Mouse (Mus musculus) liver, embryonic 13.5 days (tissue): ENCODE measurements around the gene Isg20l2. TPM values are rescaled to one million over a fixed set of nuclear protein-coding genes. Genes with fewer than 3 reads are reported as not detected.

Source experiments
- ATAC-seq: fragments of 200-750 bp; cut with Nextera tagmentation; 2 replicates; pipeline ENCODE4 v1.8.0; 2017; ENCODE audit warnings: low read depth, mild to moderate bottlenecking, moderate number of reproducible peaks, moderate library complexity
- DNase-seq: peaks from one replicate; pipeline ENCODE4 v3.0.0; 2022
- H3K27ac ChIP-seq: fragments of 300-500 bp; sonication (generic); 2 replicates; pipeline ENCODE4 v1.5.1; 2015; ENCODE audit warnings: moderate library complexity, mild to moderate bottlenecking, inconsistent platforms
- H3K27me3 ChIP-seq: fragments of 300-500 bp; sonication (generic); 2 replicates; pipeline ENCODE4 v1.6.1; 2015; ENCODE audit warnings: mild to moderate bottlenecking, inconsistent platforms
- H3K36me3 ChIP-seq: fragments of 300-500 bp; sonication (generic); 2 replicates; pipeline ENCODE4 v1.6.1; 2015; ENCODE audit warnings: mild to moderate bottlenecking, inconsistent platforms
- H3K4me1 ChIP-seq: fragments of 300-500 bp; sonication (generic); replicated peaks from 2 replicates; pipeline ENCODE4 v1.6.1; 2015; ENCODE audit warnings: inconsistent platforms
- H3K4me2 ChIP-seq: fragments of 300-500 bp; sonication (generic); 2 replicates; pipeline ENCODE4 v1.6.1; 2015; ENCODE audit warnings: inconsistent platforms, mild to moderate bottlenecking, moderate library complexity
- H3K4me3 ChIP-seq: fragments of 300-500 bp; sonication (generic); replicated peaks from 2 replicates; pipeline ENCODE4 v1.5.1; 2015; ENCODE audit warnings: mild to moderate bottlenecking, inconsistent platforms
- H3K9ac ChIP-seq: fragments of 300-500 bp; sonication (generic); 2 replicates; pipeline ENCODE4 v1.6.1; 2015; ENCODE audit warnings: mild to moderate bottlenecking, inconsistent platforms
- H3K9me3 ChIP-seq: fragments of 300-500 bp; sonication (generic); replicated peaks from 2 replicates; pipeline ENCODE4 v1.6.1; 2016; ENCODE audit warnings: inconsistent platforms
- WGBS: fragments of 180-500 bp; shearing (Covaris S2); methylation state at CpG from one replicate; pipeline ENCODE4 v1.1.7; 2015; ENCODE audit not compliant: insufficient replicate concordance; 5-methylcytosine and 5-hydroxymethylcytosine counted together
- polyA plus RNA-seq: library from polyadenylated mRNA; unstranded; fragments of >200 nt; fragmentation: Nextera tagmentation; extraction: Ambion mirVana; gene quantifications from 2 replicates; pipeline ENCODE4 v1.2.1, GENCODE M21; 2015

The Isg20l2 gene
- polyA plus RNA-seq, 1 experiment from 2014 or later = 31.1 TPM

DNA sequence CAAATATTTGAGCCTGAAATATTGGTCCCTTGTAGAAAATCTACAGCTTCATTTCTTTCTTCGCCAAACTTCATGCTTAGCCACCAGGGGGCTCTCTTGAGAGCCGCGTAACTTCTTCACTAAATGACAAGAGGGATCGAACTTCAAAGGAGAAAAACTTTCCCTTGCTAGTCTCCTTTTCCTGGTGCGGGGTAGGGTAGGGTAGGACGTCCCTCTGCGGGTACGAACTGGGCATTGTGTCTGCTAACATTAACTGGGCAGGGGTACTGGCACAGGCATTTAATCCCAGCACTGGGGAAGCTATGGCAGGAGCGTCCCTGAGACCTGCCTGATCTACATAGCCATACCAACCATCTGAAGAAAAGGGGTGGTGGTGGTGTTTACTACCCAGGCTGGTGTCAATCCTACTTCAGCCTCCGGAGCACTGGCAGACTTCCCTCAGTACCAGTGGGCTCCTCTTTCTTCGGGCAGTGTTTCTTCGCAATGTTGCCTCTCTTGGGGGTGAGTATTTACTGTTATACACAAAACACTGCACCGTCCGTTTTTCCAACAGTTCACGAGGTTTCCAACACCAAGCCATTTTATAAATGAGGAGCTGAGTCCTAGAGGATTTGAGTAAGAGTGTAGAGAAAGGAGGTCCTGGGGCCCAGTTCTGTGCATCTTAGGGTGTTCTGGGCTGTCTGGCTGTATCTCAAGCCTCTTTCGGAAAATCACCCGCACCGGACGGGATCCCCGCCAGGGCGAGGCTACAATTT lies 40.2 kb downstream of the Isg20l2 start:
- 2% methylated on average over 21 of the region's 21 CpGs for WGBS
- ATAC-seq = 0 out of 2 replicates have a peak, but pooled peaks have one; percentile 29
- H3K27ac ChIP-seq = no peak overlapping the region

DNA sequence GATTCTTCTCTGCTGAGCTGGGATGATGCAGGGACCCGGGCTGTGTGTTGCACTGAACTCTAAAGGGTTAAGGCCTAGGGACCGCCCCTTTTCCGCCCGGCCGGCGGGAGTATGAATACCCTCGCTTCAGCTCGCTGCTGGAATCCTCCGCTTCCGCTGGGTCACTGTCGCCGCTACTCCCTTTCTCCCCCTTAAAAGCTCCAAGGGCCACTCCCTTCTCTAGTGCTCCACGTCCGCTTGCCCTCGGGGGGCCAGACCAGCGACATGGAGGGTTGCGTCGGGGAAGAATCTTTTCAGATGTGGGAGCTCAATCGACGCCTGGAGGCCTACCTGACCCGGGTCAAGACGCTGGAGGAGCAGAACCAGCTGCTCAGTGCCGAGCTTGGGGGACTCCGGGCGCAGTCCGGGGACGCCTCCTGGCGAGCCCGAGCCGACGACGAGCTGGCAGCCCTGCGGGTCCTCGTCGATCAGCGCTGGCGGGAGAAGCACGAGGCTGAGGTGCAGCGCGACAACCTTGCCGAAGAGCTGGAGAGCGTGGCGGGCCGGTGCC lies 40.9 kb downstream of the Isg20l2 start, which contains the start of gene Nes:
Gene Nes, plus strand, starts transcription at position 140 of the 550 bp plus-strand sequence.
- Histone ChIP-seq H3K4me1 (peaks cover 26% of the 10 kb centered on the region), H3K4me2 (peak within 1 kb of the TSS; percentile 61), H3K4me3 (peak within 1 kb of the TSS; percentile 53), H3K27me3 (peaks cover 81% of the 10 kb centered on the region), H3K27ac (no peak within 1 kb of the TSS), H3K9ac (peak within 1 kb of the TSS; percentile 51), H3K9me3 (no peaks in the 10 kb centered on the region), H3K36me3 (no peaks in the 10 kb centered on the region)
- DNase-seq (no peak), ATAC-seq (0 out of 2 replicates have a peak, but pooled peaks have one; percentile 20)
- WGBS = under 1% methylated on average over 44 of the region's 44 CpGs

More for the DNA sequence above, 40.2 kb downstream of the Isg20l2 start:
- H3K4me2 ChIP-seq = peak overlapping the region; percentile 61
- no peaks in the 10 kb centered on the region for H3K9me3 ChIP-seq
- no peak overlapping the region for H3K9ac ChIP-seq
- H3K36me3 ChIP-seq = no peaks in the 10 kb centered on the region
- H3K4me1 ChIP-seq = peaks cover 26% of the 10 kb centered on the region
- DNase-seq = peak; percentile 18
- peak overlapping the region; percentile 53 for H3K4me3 ChIP-seq
- peaks cover 76% of the 10 kb centered on the region for H3K27me3 ChIP-seq

DNA sequence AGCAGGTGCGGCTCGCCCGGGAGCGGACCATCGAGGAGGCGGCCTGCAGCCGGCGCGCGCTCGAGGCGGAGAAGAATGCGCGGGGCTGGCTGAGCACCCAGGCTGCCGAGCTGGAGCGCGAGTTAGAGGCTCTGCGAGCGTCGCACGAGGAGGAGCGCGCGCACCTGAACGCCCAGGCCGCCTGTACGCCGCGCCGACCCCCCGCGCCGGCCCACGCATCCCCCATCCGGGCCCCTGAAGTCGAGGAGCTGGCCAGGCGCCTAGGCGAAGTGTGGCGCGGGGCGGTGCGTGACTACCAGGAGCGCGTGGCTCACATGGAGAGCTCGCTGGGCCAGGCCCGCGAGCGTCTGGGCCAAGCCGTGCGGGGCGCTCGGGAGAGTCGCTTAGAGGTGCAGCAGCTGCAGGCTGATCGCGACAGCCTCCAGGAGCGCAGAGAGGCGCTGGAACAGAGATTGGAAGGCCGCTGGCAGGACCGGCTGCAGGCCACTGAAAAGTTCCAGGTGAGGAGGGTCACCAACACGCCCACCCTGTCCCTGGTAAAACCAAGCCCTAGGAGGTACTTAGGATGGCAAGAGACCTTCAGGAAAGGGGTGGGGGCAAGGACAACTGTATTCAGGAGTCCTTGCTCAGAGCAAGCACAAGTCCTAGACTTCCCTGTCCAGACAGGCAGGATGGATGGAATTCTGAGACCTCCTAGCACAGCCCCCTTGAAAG lies 41.5 kb downstream of the Isg20l2 start:
- H3K4me2 ChIP-seq = peak overlapping the region; percentile 61
- 2% methylated on average over 60 of the region's 60 CpGs for WGBS
- peaks cover 26% of the 10 kb centered on the region for H3K4me1 ChIP-seq
- no peaks in the 10 kb centered on the region for H3K9me3 ChIP-seq
- H3K4me3 ChIP-seq = peak overlapping the region; percentile 53
- H3K9ac ChIP-seq = peak overlapping the region; percentile 51
- DNase-seq = no peak
- H3K36me3 ChIP-seq = no peaks in the 10 kb centered on the region
- no peak overlapping the region for H3K27ac ChIP-seq
- no peak for ATAC-seq
- peaks cover 82% of the 10 kb centered on the region for H3K27me3 ChIP-seq

DNA sequence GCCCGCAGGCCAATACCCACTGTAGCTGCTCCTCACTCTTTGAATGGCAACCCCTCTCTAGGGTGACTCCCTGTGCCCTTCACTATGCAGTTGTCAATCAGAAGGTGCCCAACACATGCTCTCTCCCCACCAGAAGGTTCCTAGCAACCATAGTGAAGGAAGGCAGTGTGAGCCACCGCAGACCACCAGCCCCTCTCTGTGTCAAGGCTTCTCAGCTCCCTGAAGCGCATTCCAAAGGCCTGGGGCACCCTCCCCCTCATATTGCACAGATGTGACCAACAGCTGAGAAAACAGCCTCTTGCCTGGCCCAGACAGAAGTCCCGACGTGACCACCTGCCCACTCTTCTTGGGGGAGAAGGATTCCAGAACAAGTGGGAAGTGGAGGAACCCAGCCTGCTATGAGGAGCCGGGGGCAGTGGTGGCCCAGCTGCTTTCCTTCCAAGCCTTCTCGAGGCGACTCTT lies 42.1 kb downstream of the Isg20l2 start:
- H3K9me3 ChIP-seq = no peaks in the 10 kb centered on the region
- peaks cover 84% of the 10 kb centered on the region for H3K27me3 ChIP-seq
- H3K9ac ChIP-seq = peak overlapping the region; percentile 51
- DNase-seq (no peak), ATAC-seq (no peak)
- H3K27ac ChIP-seq = no peak overlapping the region
- no peaks in the 10 kb centered on the region for H3K36me3 ChIP-seq
- peak overlapping the region; percentile 61 for H3K4me2 ChIP-seq
- WGBS = 26% methylated on average over 8 of the region's 8 CpGs
- H3K4me3 ChIP-seq = peak overlapping the region; percentile 53
- peaks cover 26% of the 10 kb centered on the region for H3K4me1 ChIP-seq

DNA sequence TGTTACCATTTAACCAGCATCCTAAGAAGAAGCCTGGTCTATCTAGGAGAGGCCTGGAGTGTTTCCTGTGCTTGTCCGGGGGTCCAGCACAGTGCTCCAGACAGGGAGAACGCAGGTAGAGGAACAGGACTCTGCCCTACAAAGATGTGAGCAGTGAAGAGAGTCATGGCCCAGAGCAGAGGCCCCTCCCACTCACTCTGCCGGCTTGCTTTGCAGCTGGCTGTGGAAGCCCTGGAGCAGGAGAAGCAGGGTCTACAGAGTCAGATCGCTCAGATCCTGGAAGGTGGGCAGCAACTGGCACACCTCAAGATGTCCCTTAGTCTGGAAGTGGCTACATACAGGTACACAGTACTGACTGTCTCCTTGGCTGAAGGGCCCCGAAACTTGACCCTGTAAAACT lies 42.7 kb downstream of the Isg20l2 start:
- 35% methylated on average over 5 of the region's 5 CpGs for WGBS

DNA sequence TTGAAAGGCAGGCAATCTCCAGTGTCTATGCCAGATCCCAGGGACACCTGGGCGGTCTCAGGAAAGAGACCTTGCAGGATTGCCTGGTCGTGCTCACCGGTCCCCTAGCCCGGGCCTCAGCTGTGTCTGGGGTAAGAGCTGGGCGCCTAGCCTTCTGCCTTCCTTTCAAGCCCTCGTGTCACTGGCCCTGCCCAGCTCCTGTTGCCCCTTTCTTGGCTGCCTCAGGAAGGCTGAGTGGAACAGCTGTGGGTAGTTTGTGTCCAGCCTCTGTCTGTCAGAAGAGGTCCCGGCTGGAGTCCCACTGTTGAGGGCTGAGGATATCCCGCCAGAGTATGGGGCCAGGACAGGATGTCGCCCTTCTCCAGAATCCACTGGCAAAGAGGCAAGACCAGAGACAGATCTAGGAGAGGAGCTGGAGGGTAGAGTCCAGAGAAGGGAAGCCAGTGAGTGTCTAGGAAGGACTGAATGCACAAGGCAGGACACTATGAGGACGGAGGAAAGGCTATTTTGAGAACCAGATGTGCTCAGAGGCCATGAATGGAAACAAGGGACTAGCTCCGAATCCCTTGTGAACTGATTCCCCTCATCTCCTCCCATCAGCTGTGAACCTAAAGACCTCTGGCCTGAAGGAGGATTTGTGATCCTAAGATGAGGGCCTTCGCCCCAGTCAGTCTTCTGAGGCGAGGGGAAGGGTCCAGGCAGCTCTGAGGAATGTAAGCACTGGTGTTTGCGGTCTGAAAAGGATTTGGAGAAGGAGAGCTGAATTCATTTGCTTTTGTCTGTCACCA lies 43.7 kb downstream of the Isg20l2 start:
- H3K4me2 ChIP-seq = 0 out of 2 replicates have a peak overlapping the region, but pooled peaks have one; percentile 61
- no peak overlapping the region for H3K27ac ChIP-seq

More for the DNA sequence above, 42.7 kb downstream of the Isg20l2 start:
- no peak for DNase-seq
- Histone ChIP-seq H3K9ac (no peak overlapping the region; the same call in 1 of the 2 replicates), H3K27ac (no peak overlapping the region), H3K4me3 (peak overlapping the region; percentile 53), H3K27me3 (peaks cover 83% of the 10 kb centered on the region), H3K4me1 (peaks cover 26% of the 10 kb centered on the region), H3K4me2 (peak overlapping the region; percentile 61), H3K36me3 (no peaks in the 10 kb centered on the region), H3K9me3 (no peaks in the 10 kb centered on the region)
- ATAC-seq = no peak

DNA sequence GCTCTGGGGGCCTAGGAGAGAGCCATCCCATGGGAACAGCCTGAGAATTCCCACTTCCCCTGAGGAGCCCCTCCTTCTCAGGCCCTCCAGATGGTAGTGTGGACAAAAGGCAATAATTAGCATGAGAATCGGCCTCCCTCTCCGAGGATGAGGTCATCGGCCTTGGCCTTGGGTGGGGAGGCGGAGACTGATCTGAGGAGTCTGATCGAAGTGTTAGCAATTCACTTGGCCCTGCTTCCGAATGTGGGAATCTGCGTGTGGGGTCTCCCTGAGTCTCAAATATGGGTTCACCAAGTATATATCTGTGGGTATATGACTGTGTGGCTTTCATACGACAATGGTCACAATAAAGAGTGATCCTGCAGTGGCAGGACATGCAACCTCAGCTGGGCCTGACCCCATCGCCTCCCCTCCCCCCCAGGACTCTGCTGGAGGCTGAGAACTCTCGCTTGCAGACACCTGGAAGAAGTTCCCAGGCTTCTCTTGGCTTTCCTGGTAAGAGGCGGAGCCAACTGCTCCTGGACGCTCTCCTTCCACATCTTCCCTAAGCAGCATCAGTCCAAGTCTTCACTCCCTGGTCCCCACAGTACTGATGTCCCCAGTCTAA lies 44.4 kb downstream of the Isg20l2 start:
- Histone ChIP-seq H3K9ac (no peak overlapping the region), H3K4me2 (no peak overlapping the region), H3K36me3 (no peaks in the 10 kb centered on the region), H3K4me3 (no peak overlapping the region), H3K27ac (no peak overlapping the region), H3K4me1 (peaks cover 26% of the 10 kb centered on the region), H3K27me3 (peaks cover 85% of the 10 kb centered on the region), H3K9me3 (no peaks in the 10 kb centered on the region)
- 58% methylated on average over 12 of the region's 12 CpGs for WGBS
- no peak for ATAC-seq
- no peak for DNase-seq

More for the DNA sequence above, 43.7 kb downstream of the Isg20l2 start:
- WGBS = 53% methylated on average over 14 of the region's 14 CpGs
- Histone ChIP-seq H3K9ac (no peak overlapping the region), H3K9me3 (no peaks in the 10 kb centered on the region), H3K36me3 (no peaks in the 10 kb centered on the region), H3K27me3 (peaks cover 85% of the 10 kb centered on the region), H3K4me3 (no peak overlapping the region), H3K4me1 (peaks cover 26% of the 10 kb centered on the region)
- no peak for ATAC-seq
- no peak for DNase-seq

DNA sequence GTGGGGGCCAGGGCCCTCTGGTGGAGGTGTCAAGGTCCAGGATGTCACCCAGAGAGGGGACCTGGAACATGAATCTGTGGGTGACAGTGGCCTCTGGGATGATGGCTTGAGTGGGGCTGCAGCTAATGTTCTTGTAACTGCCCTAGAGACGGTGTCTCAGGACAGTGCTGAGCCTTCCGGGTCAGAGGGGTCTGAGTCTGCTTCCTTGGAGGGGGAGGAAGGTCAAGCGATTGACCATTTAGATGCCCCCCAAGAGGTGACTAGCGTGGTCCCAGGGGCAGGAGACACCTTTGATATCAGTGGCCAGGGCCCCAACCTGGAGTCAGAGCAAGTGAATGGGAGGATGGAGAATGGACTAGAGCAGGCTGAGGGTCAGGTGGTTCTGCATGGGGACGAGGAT lies 49.4 kb downstream of the Isg20l2 start:
- Histone ChIP-seq H3K9me3 (no peaks in the 10 kb centered on the region), H3K27me3 (peaks cover 49% of the 10 kb centered on the region)
- DNase-seq = no peak

DNA sequence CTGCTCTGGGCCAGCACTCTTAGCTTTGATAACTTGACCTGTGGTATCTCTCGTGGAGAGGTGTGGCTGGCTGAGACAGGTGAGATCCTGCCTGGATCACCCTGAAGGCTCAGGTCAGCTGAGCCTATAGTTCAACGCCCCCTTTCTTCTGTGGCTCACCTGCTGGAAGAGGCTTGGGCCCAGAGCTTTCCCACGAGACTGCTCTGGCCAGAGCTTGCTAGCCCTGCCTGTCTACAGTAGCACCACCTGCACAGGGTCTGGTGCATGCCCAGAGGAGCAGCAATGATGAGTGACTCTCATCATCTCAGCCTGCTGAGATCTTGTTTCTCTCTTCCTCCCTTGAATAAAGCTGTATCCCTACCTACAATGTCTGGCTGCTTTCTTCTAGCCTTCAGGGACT lies 50.0 kb downstream of the Isg20l2 start:
- Histone ChIP-seq H3K4me1 (peaks cover 36% of the 10 kb centered on the region), H3K27ac (no peak overlapping the region), H3K36me3 (no peaks in the 10 kb centered on the region), H3K4me2 (no peak overlapping the region), H3K9me3 (no peaks in the 10 kb centered on the region), H3K4me3 (no peak overlapping the region), H3K27me3 (peaks cover 46% of the 10 kb centered on the region), H3K9ac (no peak overlapping the region)
- ATAC-seq (no peak), DNase-seq (no peak)
- 53% methylated on average over 3 of the region's 3 CpGs for WGBS

More for the DNA sequence above, 49.4 kb downstream of the Isg20l2 start:
- WGBS = 61% methylated on average over 5 of the region's 5 CpGs
- no peak for ATAC-seq
- H3K4me2 ChIP-seq = no peak overlapping the region
- H3K9ac ChIP-seq = no peak overlapping the region
- H3K4me1 ChIP-seq = peaks cover 36% of the 10 kb centered on the region
- no peak overlapping the region for H3K4me3 ChIP-seq
- no peak overlapping the region for H3K27ac ChIP-seq
- H3K36me3 ChIP-seq = no peaks in the 10 kb centered on the region

DNA sequence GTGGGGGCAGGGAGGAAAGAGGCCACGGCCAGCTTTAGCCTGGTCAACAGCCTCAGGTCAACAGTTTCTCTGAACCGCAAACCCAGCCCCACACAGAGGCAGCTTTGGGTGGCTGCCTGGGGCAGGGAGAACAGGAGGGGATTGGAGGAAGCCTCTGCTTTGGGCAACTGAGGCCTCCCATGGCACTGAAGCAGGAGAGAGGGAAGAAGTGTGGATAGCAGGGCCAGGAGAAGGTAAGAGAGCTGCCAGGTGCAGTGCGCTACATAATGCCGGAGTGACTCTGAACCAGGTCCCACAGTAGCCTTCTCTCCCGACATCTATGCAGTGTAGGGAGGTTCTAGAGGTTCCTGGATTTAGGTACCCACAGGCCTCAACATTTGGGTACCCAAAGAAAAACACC lies 50.6 kb downstream of the Isg20l2 start:
- ATAC-seq = no peak
- no peak overlapping the region for H3K9ac ChIP-seq
- WGBS = 60% methylated on average over 5 of the region's 5 CpGs

More for the DNA sequence above, 50.6 kb downstream of the Isg20l2 start:
- Histone ChIP-seq H3K4me2 (no peak overlapping the region), H3K27me3 (peaks cover 46% of the 10 kb centered on the region), H3K27ac (no peak overlapping the region), H3K36me3 (no peaks in the 10 kb centered on the region), H3K4me1 (peaks cover 36% of the 10 kb centered on the region), H3K4me3 (no peak overlapping the region), H3K9me3 (no peaks in the 10 kb centered on the region)
- DNase-seq = no peak
